Mouse (Mus musculus) ES-E14 (cell line): ENCODE data around the gene Eya3. TPM values are rescaled to one million over a fixed set of nuclear protein-coding genes. Genes with fewer than 3 reads are reported as not detected.
"Not testable (repeated sequence)": the region's sequence is repeated elsewhere in the genome, so short reads cannot be mapped to it uniquely, and the experiment has no call there.

ENCODE experiments used
- DNase-seq: peaks from one replicate; pipeline ENCODE4 v3.0.0-alpha.2; 2013; ENCODE audit warnings: low read depth, low spot score
- H3K27ac ChIP-seq: 2 replicates; pipeline ENCODE4 v1.5.1; 2012; ENCODE audit warnings: low read depth, mild to moderate bottlenecking, low read length, moderate library complexity, mixed read lengths; ENCODE audit not compliant: poor library complexity, insufficient read depth, severe bottlenecking
- H3K36me3 ChIP-seq: 2 replicates; pipeline ENCODE4 v1.6.1; 2012; ENCODE audit warnings: mild to moderate bottlenecking, low read length, moderate library complexity, mixed read lengths; ENCODE audit not compliant: control insufficient read depth, poor library complexity, insufficient read depth, severe bottlenecking
- H3K4me1 ChIP-seq, 2 experiments: fragments of 150-350 bp in 1 of 2; sonication (generic) in 1 of 2; 2 replicates each; pipeline ENCODE4 v1.6.1; 2012; ENCODE audit warnings: low read length in 2 of 2, mild to moderate bottlenecking in 1 of 2, mixed read lengths in 1 of 2; ENCODE audit not compliant: control insufficient read depth in 2 of 2, insufficient read depth in 2 of 2, poor library complexity in 1 of 2
- H3K4me3 ChIP-seq, 2 experiments: fragments of 150-350 bp in 1 of 2; sonication (generic) in 1 of 2; 2 replicates each; pipeline ENCODE4 v1.5.1; 2012; ENCODE audit warnings: low read length in 2 of 2, low read depth in 1 of 2, mild to moderate bottlenecking in 1 of 2, mixed read lengths in 1 of 2; ENCODE audit not compliant: insufficient read depth in 1 of 2, poor library complexity in 1 of 2, severe bottlenecking in 1 of 2
- H3K9ac ChIP-seq: 2 replicates; pipeline ENCODE4 v1.6.1; 2012; ENCODE audit warnings: low read depth, mild to moderate bottlenecking, low read length, mixed read lengths; ENCODE audit not compliant: poor library complexity, insufficient read depth, severe bottlenecking
- H3K9me3 ChIP-seq: fragments of 150-350 bp; sonication (generic); 2 replicates; pipeline ENCODE4 v1.6.1; 2012; ENCODE audit warnings: low read depth, mild to moderate bottlenecking, low read length; ENCODE audit not compliant: control insufficient read depth, insufficient read depth
- CHD2 ChIP-seq: IDR thresholded peaks from 2 replicates; pipeline ENCODE4 v1.6.1; 2014; ENCODE audit warnings: mild to moderate bottlenecking, low read depth, low read length, inconsistent platforms
- HCFC1 ChIP-seq: IDR thresholded peaks from 2 replicates; pipeline ENCODE4 v1.6.1; 2012; ENCODE audit warnings: low read length, inconsistent platforms, borderline replicate concordance; ENCODE audit not compliant: insufficient read depth
- MAFK ChIP-seq: IDR thresholded peaks from 2 replicates; pipeline ENCODE4 v1.6.1; 2014; ENCODE audit warnings: mild to moderate bottlenecking, low read depth, low read length, inconsistent platforms; ENCODE audit not compliant: insufficient read depth
- ZC3H11A ChIP-seq: IDR thresholded peaks from 2 replicates; pipeline ENCODE4 v1.6.1; 2012; ENCODE audit warnings: low read depth, mild to moderate bottlenecking, inconsistent platforms, low read length, borderline replicate concordance
- ZNF384 ChIP-seq: IDR thresholded peaks from 2 replicates; pipeline ENCODE4 v1.6.1; 2012; ENCODE audit warnings: low read depth, low read length, inconsistent platforms
- in situ Hi-C, 2 experiments: fragments of 600-800 bp; cut with MboI; formaldehyde crosslinking; loops; one replicate each; pipeline ENCODE4 v1.15.1; 2025; ENCODE audit warnings: low sequenced_read_pairs in 2 of 2, inconsistent platforms in 1 of 2; ENCODE audit not compliant: unreplicated experiment in 2 of 2
- total RNA-seq: library from RNA; depleted of rRNA; stranded (reverse); fragments of 300-350 nt; gene quantifications from 2 replicates; pipeline ENCODE4 v1.2.3, GENCODE M21; 2012

Eya3 gene
- total RNA-seq, 1 experiment: 31.9 TPM

- H3K4me1 ChIP-seq: peaks cover 6 to 17% of the 10 kb centered on the region in 2 experiments; a peak in 3 of 4 replicates
- H3K36me3 ChIP-seq: peaks cover 6% of the 10 kb centered on the region
- H3K9ac ChIP-seq: peak overlapping the region; percentile 75
- H3K4me3 ChIP-seq: peak overlapping the region; percentile 38 to 70; a peak in 3 of 4 replicates
- DNase-seq: no peak
- H3K27ac ChIP-seq: peak overlapping the region; percentile 8; the same call in 1 of the 2 replicates
- in situ Hi-C loops: no loop called here
- no peak for TF ChIP-seq HCFC1
- no peak for TF ChIP-seq ZNF384
- TF ChIP-seq CHD2: no peak
- no peak for TF ChIP-seq MAFK
- TF ChIP-seq ZC3H11A: no peak
- H3K9me3 ChIP-seq: no peaks in the 10 kb centered on the region
Observed at GRCm38 (mm10) chr4:132733071-132733770, 94.4 kb downstream of the Eya3 start.

GRCm38 (mm10) chr4:132734766-132735165 lies 96.0 kb downstream of the Eya3 start:
- TF ChIP-seq HCFC1: no peak
- no peak for TF ChIP-seq ZNF384
- TF ChIP-seq MAFK: no peak
- TF ChIP-seq CHD2: no peak
- no peak for DNase-seq
- peaks cover 6 to 17% of the 10 kb centered on the region in 2 experiments; a peak in 3 of 4 replicates for H3K4me1 ChIP-seq
- peak overlapping the region; percentile 83; the same call in 1 of the 2 replicates for H3K9ac ChIP-seq
- peak overlapping the region; percentile 14 to 70 for H3K4me3 ChIP-seq
- H3K9me3 ChIP-seq: no peaks in the 10 kb centered on the region
- in situ Hi-C loops: no loop called here
- H3K27ac ChIP-seq: peak overlapping the region; percentile 77; the same call in 1 of the 2 replicates
- peaks cover 8% of the 10 kb centered on the region for H3K36me3 ChIP-seq

GRCm38 (mm10) chr4:132735389-132735788 lies 96.6 kb downstream of the Eya3 start:
- peak overlapping the region; percentile 77 for H3K27ac ChIP-seq
- in situ Hi-C loops: no loop called here
- peaks cover 6 to 17% of the 10 kb centered on the region in 2 experiments; a peak in 3 of 4 replicates for H3K4me1 ChIP-seq
- peaks cover 8% of the 10 kb centered on the region for H3K36me3 ChIP-seq
- DNase-seq: no peak
- peak overlapping the region; percentile 14 to 51; a peak in 3 of 4 replicates for H3K4me3 ChIP-seq
- peak overlapping the region; percentile 79; the same call in 1 of the 2 replicates for H3K9ac ChIP-seq
- TF ChIP-seq MAFK: peak; percentile 78
- no peak for TF ChIP-seq CHD2
- no peaks in the 10 kb centered on the region for H3K9me3 ChIP-seq

- Histone ChIP-seq H3K4me3 (no peak overlapping the region), H3K27ac (peak overlapping the region; percentile 77; the same call in 1 of the 2 replicates), H3K9ac (peak overlapping the region; percentile 79; the same call in 1 of the 2 replicates), H3K36me3 (peaks cover 8% of the 10 kb centered on the region), H3K9me3 (no peaks in the 10 kb centered on the region), H3K4me1 (peaks cover 6 to 16% of the 10 kb centered on the region in 2 experiments; a peak in 3 of 4 replicates)
- TF ChIP-seq ZNF384: no peak
- no peak for TF ChIP-seq HCFC1
- no peak for TF ChIP-seq CHD2
- no peak for TF ChIP-seq MAFK
- TF ChIP-seq ZC3H11A: 0 out of 2 replicates have a peak, but pooled peaks have one; percentile 5
- in situ Hi-C loops: no loop called here
- no peak for DNase-seq
Observed at GRCm38 (mm10) chr4:132735894-132736293, 97.1 kb downstream of the Eya3 start.

GRCm38 (mm10) chr4:132737154-132737553 lies 98.4 kb downstream of the Eya3 start:
- H3K27ac ChIP-seq, DNase-seq, in situ Hi-C loops, H3K4me3 ChIP-seq, H3K9ac ChIP-seq, H3K36me3 ChIP-seq, H3K9me3 ChIP-seq: not testable (repeated sequence)
- H3K4me1 ChIP-seq: peaks cover 6 to 12% of the 10 kb centered on the region in 2 experiments; a peak in 3 of 4 replicates
